Mouse (Mus musculus) forelimb bud, embryonic 11.5 days (tissue): ENCODE measurements around the gene Gm12216.
A peak's percentile ranks its signal among the peaks of the same experiment; 100 is the strongest.
"Not testable (repeated sequence)": the region's sequence is repeated elsewhere in the genome, so short reads cannot be mapped to it uniquely, and the experiment has no call there.

Source experiments
- DNase-seq: peaks from one replicate; pipeline ENCODE4 v3.0.0-alpha.2; 2012; ENCODE audit warnings: low read depth, low spot score

Gene Gm12216

GRCm38 (mm10) chr11:53770125-53770791 lies 88.8 kb downstream of the Gm12216 start:
- peak; percentile 51 for DNase-seq

- DNase-seq, result peak; percentile 82
Measured at GRCm38 (mm10) chr11:53769760-53770124, 89.3 kb downstream of the Gm12216 start, which contains the start of gene Irf1. Gene Irf1, plus strand, starts transcription at chr11:53770014.

- DNase-seq, result no peak
Measured at GRCm38 (mm10) chr11:53769185-53769576, 89.9 kb downstream of the Gm12216 start.

GRCm38 (mm10) chr11:53768422-53769184 lies 90.5 kb downstream of the Gm12216 start:
- DNase-seq, result no peak

DNA sequence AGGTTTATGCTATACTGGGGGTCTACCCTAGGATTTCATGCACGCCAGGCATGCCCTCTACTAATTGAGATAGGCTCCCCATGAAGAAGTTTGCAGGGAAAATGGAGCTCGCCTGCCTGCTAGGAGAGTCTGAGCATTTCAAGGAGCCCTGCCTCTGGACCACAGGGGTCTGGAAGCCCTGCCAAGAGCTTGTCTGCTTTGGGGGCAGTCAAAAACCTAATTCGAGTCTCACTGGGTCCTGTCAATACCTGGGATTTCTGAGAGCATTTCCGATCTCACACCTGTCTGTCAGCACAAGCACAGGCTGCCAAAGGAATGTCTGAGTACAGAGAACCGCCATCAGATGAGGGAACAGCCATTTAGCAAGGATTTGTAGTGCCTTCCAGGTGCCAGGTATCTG lies 94.5 kb downstream of the Gm12216 start:
- DNase-seq, result no peak

DNA sequence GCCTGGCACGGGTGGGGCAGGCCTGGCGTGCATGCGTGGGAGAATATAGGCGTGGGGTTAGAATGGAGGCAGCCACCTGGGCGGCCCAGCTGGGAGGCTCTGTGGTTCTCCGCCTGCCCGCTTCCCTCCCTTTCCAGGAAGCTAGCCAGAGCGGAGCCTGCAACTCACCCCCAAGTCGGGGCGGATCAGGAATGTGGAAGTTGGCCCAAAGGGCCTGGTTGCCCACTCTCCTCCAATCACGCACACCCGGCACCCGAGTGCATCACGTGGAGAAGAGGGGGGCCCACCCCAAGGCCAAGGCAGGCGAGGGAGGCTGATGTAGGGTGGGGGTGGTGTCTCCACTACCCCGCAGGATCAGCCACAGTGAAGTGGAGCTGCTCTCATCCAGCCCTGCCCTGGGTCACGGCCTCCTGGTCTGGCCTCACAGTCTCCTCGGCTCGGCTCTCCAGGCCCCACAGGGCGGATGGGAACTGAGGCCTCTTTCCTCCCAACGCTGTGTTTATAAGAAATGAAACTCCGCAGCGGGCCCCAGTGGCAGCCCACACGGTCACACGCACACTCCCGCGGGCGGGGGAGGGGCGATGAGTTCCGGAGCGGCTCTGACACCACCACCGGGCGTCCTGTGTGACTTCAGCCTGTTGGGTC lies 95.4 kb downstream of the Gm12216 start:
- peak; percentile 61 for DNase-seq

DNA sequence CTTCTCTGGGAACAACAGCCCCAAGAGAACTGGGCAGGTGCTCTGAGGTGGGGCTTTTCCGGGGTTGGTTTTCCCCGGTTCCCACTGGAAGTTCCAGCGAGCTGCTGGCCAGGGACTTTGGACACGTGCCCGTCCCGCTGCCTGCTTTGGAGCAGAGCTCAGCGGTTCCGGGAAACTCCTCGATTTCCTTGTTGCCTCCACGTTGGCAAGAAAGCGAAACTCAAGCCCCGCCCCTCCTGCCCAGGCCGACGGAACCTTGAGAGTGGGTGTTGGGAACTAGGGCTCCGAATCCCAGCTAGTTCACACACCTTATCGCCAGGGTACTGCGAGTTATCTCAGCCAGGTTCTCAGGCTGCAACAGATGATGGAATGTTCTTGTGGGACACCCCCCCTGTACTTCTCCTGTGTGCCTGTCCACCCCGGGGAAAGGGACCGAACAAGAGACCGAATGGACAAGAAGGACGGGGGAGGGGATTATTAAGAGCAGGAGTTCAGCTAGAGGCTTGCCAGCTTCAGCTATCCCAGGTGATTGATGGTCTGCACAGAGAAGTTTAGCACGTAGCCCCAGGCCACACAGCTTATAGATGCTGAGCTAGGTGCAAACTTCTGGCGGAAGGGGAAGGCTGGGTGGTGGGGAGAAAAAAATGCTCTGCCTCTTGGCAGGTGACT lies 96.1 kb downstream of the Gm12216 start:
- no peak for DNase-seq

DNA sequence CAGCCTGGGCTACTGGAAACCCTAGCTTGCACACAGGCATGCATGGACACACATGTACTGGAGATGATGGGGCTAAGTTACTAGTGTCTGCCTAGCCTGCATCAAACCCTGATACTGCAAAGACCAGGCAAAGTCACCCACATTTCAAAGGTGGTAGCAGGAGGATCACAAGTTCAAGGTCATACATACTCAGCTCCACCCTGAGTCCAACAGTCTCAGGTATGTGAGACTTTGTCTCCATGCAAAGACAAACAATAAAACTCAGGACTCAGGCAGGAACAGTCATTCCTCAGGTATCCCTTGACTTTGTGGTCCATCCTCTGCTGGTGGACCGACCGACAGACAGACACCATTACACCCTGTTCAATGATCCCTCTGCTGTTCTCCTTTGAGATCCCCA lies 96.6 kb downstream of the Gm12216 start:
- no peak for DNase-seq

- DNase-seq, result no peak
Measured at GRCm38 (mm10) chr11:53761822-53762221, 97.2 kb downstream of the Gm12216 start.

GRCm38 (mm10) chr11:53761284-53761683 lies 97.8 kb downstream of the Gm12216 start:
- DNase-seq, result no peak

- no peak for DNase-seq
Measured at GRCm38 (mm10) chr11:53759545-53760406, 99.3 kb downstream of the Gm12216 start.

GRCm38 (mm10) chr11:53758791-53759351 lies 100.2 kb downstream of the Gm12216 start:
- no peak for DNase-seq

DNA sequence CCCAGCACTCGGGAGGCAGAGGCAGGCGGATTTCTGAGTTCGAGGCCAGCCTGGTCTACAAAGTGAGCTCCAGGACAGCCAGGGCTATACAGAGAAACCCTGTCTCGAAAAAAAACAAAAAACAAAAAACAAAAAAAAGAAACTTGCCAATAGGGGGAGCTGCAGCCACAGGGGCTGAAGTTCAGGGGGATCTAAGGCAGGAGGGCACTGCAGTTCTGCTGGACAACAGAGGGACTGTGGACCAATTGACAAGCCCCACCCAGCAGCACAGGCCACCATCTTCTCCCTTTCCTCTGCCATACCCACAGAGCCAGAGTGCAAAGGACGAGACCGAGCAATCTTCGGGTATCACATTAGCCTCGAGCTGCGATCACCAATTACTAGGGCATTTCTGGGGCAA lies 101.0 kb downstream of the Gm12216 start:
- not testable (repeated sequence) for DNase-seq

DNA sequence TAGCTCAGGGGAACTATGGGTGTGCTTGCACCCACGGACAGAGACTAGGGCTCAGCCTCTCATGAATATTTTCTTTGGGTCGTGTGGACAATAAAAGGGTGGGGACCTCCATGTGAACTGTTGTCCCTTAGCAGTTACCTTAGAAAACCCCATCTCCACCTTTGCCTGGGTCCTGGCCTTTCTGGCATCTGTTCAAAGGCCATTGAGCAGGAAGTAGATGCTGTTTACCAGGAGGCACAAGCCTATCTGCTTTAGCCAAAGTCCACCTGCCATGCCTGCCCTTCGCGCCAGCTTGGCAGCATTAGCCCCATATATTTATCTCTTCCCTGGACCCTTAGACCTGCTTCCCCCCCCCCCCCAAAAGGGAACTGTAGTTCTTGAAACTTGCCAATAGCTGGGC lies 101.4 kb downstream of the Gm12216 start:
- DNase-seq, result no peak

- DNase-seq, result no peak
Measured at GRCm38 (mm10) chr11:53755011-53755595, 104.0 kb downstream of the Gm12216 start.

- no peak for DNase-seq
Measured at GRCm38 (mm10) chr11:53749716-53750352, 109.2 kb downstream of the Gm12216 start.

- no peak for DNase-seq
Measured at GRCm38 (mm10) chr11:53749306-53749705, 109.8 kb downstream of the Gm12216 start.

DNA sequence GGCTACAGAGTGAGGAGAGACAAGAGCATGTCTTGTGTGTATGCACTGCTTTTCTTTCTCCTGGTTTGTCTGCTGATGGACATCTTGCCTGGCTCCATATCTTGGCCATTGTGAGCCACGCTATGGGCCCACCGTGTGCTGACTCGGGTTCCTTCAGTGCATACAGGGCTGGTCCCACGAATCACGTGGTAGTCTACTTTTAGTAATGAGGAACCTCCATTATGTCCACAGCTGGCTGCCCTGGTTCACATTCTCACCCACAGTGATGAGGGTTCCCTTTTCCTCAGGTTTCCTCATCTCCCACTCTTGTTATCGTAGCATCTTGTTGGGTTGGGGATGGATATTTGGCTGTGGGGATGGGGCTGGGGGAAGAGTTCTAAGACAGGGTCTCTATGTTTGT lies 110.4 kb downstream of the Gm12216 start:
- DNase-seq, result no peak

DNA sequence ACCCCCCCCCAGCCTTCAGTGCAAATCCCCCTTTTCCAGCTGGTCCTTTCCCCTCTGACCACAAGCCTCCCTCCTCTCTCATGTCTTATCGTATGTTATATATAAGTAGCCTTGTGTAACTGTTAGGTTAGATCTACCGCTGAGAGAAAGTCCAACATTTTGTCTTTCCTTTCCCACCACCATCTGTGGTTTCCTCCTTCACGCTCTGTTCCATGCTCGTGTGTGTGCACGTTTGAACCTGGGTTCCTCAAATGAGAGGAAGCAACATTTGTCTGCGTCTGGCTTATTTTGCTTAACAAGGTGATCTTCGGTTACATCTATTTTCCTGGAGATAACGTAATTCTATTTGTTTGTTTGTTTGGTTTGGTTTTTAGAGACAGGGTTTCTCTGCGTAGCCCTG lies 111.1 kb downstream of the Gm12216 start:
- DNase-seq, result no peak

GRCm38 (mm10) chr11:53745260-53745659 lies 113.8 kb downstream of the Gm12216 start:
- DNase-seq, result no peak
